Mouse (Mus musculus) megakaryocyte, embryonic 14.5 days (primary cell): Measurements from ENCODE around the gene Fgfr2.

Experiments used
- FLI1 ChIP-seq: IDR thresholded peaks from 2 replicates; pipeline ENCODE4 v1.6.1; 2012; ENCODE audit warnings: low read length, inconsistent platforms, mixed read lengths
- GATA1 ChIP-seq: IDR thresholded peaks from 3 replicates; pipeline ENCODE4 v1.6.1; 2012; ENCODE audit warnings: mixed read lengths, low read length, inconsistent platforms, borderline replicate concordance

- TF ChIP-seq GATA1 (no peak), FLI1 (no peak)
Observed at GRCm38 (mm10) chr7:130471045-130471444, 2652.1 kb downstream of the Fgfr2 start.
